Mouse (Mus musculus) liver, adult 2 months (tissue): ENCODE results near the gene Cyth1.

Experiments used
- CTCF ChIP-seq: fragments of 200-500 bp; IDR thresholded peaks from 2 replicates; pipeline ENCODE4 v1.5.1; 2011; ENCODE audit warnings: low read depth, low read length, control low read depth
- POLR2A ChIP-seq: fragments of 200-500 bp; IDR thresholded peaks from 2 replicates; pipeline ENCODE4 v1.6.1; 2011; ENCODE audit warnings: low read length, control low read depth; ENCODE audit not compliant: insufficient read depth; ENCODE audit errors: extremely low read depth

DNA sequence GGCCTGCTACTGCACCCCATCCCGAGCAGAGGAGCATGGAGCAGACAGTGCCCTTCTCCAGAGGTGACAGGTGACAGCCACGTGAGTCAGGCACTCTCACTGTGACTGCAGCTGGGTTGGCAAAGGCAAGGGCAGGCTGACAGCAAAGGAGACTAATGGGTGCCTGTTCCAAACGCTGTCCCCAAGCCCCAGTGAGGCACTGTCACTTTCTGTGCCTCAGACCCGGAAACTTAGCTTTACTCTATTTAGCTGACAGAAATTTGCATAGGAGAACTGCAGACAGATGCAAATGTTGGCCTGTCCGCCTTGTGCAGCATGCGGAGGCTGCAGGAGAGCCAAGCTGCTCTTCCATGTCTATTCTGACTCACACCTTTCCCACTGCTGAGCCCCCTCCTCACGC lies 27.9 kb upstream of the Cyth1 start:
- TF ChIP-seq CTCF: no peak
- TF ChIP-seq POLR2A: no peak
